Mouse (Mus musculus): ENCODE measurements around the gene Get4.

Get4 gene

GRCm38 (mm10) chr5:139283460-139284180 is 31.5 kb downstream of the Get4 start:
- DNase-seq = no peak

- peak; percentile 53 to 63 for DNase-seq
Measured at GRCm38 (mm10) chr5:139285383-139286067, 33.4 kb downstream of the Get4 start.

- no peak for DNase-seq
Measured at GRCm38 (mm10) chr5:139286142-139286941, 34.2 kb downstream of the Get4 start.

- DNase-seq = peak; percentile 32 to 37
Measured at GRCm38 (mm10) chr5:139287099-139287498, 35.0 kb downstream of the Get4 start.

GRCm38 (mm10) chr5:139287787-139288186 is 35.7 kb downstream of the Get4 start:
- no peak for DNase-seq

- DNase-seq = no peak
Measured at GRCm38 (mm10) chr5:139288591-139288990, 36.5 kb downstream of the Get4 start.

- no peak for DNase-seq
Measured at GRCm38 (mm10) chr5:139290467-139291259, 38.5 kb downstream of the Get4 start.

- no peak for DNase-seq
Measured at GRCm38 (mm10) chr5:139291811-139292560, 39.9 kb downstream of the Get4 start.

- no peak for DNase-seq
Measured at GRCm38 (mm10) chr5:139294089-139294488, 42.0 kb downstream of the Get4 start.

GRCm38 (mm10) chr5:139297092-139297491 is 45.0 kb downstream of the Get4 start:
- no peak for DNase-seq

- no peak for DNase-seq
Measured at GRCm38 (mm10) chr5:139297745-139298144, 45.6 kb downstream of the Get4 start.

- no peak for DNase-seq
Measured at GRCm38 (mm10) chr5:139302101-139302500, 50.0 kb downstream of the Get4 start.

- DNase-seq = no peak
Measured at GRCm38 (mm10) chr5:139303646-139304061, 51.5 kb downstream of the Get4 start.

GRCm38 (mm10) chr5:139309946-139310345 is 57.8 kb downstream of the Get4 start:
- DNase-seq = peak; percentile 34 to 45

GRCm38 (mm10) chr5:139310477-139310876 is 58.4 kb downstream of the Get4 start:
- DNase-seq = no peak

- no peak for DNase-seq
Measured at GRCm38 (mm10) chr5:139311822-139312221, 59.7 kb downstream of the Get4 start.

- DNase-seq = no peak
Measured at GRCm38 (mm10) chr5:139313536-139313935, 61.4 kb downstream of the Get4 start.

- no peak for DNase-seq
Measured at GRCm38 (mm10) chr5:139314941-139315642, 63.0 kb downstream of the Get4 start.

- DNase-seq = no peak
Measured at GRCm38 (mm10) chr5:139316982-139317675, 65.0 kb downstream of the Get4 start.

GRCm38 (mm10) chr5:139317751-139318504 is 65.8 kb downstream of the Get4 start:
- no peak for DNase-seq
